Mouse (Mus musculus) layer of hippocampus, adult 9-11 months (tissue): Measurements from ENCODE around the gene Oasl1.

ENCODE experiments used
- DNase-seq: peaks from one replicate; pipeline ENCODE4 v3.0.0; 2022

Oasl1 gene

DNA sequence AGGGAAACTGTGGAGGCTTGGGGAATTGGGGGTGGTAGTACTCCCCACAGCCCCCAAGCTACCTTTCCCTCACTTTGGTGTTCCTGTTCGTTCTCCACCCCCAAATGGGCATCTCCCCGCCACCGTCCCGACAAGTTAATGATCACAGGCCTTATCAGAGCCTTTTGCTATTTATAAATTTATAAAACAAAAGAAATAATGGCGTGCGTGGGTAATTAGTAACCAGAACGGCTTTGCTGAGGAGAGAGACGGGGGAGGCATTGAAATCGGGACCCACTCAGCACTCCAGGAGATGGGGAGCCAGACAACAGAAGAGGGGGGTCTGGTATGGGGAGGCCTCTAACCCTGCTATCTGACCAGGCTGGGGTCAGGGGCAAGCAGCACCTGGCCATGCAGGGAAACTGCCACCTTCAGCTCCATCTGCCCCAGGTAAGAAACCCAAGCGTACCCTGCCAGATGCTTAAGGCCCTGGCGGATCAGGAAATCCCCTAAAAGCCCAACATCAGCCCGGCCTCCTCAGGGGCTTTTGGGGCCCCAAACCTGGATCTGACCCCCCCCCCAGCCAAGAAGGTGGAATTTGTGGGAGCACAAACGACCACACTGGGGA lies 46.7 kb downstream of the Oasl1 start:
- DNase-seq = no peak

DNA sequence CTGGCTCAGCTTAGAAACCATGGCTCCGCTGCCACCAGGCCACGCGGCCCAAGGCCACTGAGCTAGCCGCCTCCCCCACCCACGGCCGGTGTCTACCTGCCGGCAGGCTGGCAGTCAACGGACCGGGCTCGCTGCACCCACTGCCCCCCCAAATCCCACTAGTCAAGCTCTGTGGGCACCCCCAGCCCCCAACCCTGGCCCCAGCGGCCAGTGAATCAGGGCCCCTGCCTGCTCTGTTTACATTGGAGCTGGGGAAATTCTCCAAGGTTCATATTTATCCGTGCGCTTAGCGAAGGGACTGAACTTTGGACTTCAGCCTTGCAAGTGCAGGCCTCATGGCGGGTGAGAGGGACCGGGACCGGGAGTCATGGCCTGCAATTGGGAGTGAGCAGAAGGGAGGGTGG lies 47.8 kb downstream of the Oasl1 start, which contains the start of gene Hnf1a:
Hnf1a (minus strand) TSS at position 271 of the 404 bp plus-strand sequence.
- no peak for DNase-seq

DNA sequence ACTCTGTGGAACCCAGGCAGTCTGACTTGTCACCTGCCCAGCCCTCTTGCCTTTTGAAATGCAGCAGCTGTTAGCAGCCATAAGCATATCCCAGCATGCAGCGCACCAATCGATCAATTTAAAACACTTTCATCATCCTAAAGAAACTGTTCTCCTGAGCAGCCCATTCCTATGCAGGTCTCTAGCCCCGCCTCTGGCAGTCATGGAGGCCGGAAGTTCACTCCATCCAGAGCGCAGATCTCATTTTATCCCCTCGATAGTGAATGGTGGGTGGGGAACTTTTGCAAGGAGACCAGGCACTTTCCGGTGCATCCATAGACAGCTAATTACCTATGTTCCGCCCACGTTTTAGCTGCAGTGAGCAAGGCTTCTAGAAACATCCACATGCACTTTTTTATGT lies 49.2 kb downstream of the Oasl1 start:
- no peak for DNase-seq

DNA sequence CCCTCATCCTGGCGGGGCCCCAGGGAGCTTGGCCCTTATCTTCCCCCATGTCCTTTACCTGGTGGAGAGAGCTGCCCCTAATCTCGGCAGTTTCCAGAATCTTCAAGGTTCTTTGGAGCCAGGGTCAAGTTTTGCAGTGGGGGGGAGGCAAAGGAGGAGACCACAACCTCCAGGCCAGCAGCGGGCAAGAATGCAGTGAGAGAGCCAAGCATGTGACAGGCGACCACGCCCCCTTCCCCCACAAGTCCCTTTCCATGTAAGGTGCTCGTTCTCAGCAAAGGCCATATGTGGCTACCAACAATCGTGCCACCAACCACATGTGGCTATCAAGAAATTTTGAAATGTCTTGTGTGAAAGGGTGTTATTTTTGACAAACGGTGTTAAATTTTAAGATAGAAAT lies 50.1 kb downstream of the Oasl1 start:
- no peak for DNase-seq

DNA sequence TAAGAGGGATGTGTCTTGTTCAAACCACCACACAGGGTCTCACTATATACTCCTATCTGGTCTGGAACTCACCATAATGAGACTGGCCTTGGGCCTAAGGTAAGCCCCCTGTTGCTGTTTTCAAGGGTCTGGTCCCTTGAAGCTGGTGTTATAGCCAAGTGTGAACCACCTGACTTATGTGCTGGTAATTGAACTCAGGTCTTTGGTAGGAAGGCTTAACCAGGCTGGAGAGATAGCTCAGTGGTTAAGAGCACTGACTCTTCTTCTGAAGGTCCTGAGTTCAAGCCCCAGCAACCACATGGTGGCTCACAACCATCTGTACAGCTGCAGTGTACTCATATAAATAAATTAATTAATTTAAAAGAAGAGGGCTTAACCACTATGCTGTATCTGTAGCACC lies 53.9 kb downstream of the Oasl1 start:
- no peak for DNase-seq

DNA sequence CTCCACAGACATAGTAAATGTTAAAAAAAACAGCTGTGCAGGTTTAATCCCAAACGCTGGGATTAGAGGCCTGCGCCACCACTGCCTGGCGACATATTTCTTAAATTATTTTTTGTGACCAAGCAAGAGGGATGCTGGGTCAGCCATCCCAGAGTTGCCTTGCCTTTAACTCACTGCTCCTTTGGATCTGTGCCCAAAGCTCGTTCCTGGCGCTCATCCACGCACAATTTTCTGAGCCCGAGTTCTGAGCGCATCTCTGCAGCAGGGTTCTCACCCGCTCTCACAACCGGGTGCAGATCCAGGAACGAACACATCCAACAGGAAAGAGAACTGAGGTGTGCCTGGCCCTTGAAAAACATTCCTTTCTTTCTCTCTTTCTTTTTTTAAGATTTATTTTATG lies 55.4 kb downstream of the Oasl1 start:
- no peak for DNase-seq

DNA sequence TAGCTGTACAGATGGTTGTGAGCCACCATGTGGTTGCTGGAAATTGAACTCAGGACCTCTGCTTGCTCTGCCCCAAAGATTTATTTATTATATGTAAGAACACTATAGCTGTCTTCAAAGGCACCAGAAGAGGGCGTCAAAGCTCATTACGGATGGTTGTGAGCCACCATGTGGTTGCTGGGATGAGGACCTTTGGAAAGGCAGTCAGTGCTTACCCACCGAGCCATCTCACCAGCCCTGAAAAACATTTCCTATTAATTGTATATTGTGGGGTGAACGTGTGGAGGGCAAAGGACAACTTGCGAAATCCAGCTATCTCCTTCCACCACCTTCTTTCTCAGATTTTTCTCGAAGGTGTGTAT lies 55.8 kb downstream of the Oasl1 start:
- no peak for DNase-seq

DNA sequence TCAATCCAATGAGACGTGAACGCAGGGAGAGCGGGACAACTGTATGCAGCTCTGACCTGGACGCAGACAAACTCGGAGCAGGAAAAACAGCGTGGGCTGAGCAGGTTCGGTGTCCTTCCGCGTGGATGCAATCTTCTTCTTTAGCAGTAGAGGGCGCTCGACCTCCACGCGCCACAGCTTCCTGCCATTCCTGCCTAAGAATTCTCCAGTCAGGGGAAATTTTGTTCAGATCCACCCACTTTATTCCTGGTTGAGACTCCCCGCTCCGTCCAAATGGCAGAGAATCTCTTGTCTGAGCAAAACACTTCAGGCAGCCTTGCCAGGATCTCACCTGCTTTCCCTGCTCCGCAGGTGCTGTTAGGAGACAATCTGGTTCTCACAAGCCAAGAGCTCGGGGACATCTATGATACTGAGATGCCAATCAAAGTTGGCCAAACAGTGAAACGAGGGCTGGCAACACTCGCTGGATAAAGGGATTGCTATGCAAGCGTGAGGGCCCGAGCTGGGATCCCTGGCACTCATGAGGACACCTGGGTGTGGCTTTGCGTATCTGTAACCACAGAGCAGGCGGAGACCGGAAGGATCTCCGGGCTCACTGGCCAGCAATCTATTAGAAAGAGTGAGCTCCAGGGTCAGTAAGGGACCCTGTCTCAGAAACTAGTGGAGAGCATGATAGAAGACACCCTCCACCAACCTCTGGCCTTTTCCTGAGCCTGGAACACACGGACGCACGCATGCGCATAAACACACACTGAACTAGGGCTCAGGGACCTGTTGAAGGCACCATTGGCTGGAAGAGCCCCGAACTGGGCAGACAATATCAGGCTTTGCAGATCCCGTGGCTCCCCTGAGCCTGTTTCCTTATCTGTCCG lies 56.4 kb downstream of the Oasl1 start:
- peak; percentile 49 for DNase-seq

DNA sequence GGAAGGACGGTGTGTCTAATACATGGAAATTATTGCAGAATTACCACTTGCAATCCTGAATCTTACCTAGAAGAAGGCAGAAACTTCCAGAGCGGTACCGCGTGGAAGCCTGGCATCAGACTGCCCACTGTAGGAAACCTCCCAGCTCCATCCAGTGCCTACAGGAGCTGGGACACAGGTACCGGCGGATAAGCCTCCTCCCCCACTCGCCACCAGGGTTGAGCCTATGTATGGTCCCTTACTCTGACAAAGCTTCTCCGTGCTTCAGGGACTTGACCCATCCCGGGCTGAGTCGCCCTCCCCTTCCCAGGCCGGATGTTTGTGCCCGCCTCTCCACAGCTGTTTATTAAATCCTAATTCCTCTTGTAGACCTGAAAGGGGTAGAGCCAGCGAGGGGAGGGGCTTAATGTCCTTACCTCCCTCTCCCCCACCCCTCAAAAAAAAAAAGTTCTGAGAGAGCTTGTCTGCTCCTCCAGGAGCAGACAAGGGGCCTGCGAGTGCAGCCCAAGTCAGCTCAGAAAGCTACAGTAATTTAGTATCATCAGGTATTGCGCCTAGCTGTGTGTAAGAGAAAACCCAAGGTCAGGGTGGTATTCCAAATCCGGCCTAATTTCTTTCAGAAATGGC lies 57.2 kb downstream of the Oasl1 start:
- DNase-seq = no peak

DNA sequence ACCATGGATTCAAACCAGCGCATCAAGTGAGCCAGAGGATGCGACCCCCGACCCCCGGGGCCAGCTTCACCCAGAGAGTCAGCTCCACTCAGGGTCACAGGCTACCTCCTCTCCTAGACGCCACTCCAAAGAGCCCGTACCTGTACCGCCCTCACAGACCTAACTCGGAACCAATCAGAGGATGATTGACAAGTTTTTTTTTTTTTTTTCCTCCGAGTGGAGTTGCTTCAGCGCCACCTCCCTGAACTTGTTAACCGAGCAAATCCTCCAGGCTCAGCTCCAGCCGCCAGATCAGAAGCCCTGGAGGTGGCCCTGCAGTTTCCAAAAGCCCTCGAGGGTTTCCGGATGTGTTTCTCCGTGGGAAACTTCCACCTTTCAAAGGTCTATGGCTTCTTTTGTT lies 59.0 kb downstream of the Oasl1 start:
- DNase-seq = no peak

DNA sequence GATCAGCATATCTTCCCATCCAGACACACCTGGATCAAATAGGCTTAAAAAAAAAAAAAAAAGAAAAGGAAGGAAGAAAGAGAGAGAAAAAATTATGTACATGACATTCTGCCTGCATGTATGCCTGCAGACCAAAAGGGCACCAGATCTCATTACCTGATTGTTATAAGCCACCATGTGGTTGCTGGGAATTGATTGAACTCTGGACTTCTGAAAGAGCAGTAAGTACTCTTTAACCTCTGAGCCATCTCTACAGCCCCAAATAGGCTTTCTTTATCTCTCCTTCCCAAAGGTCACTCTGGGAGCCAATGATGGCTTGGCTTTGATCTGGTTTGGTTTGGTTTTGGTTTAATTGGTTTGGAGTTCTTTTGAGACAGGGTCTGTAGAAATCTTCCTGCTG lies 62.0 kb downstream of the Oasl1 start:
- no peak for DNase-seq
